Mouse (Mus musculus) Muller cell, postnatal 12 days (primary cell): ENCODE results near the gene Gpr89.

Experiments
- DNase-seq: peaks from one replicate; pipeline ENCODE4 v3.0.0-alpha.2; 2015; ENCODE audit errors: inconsistent ontology term

The Gpr89 gene

GRCm38 (mm10) chr3:96823701-96824100 is 81.4 kb downstream of the Gpr89 start:
- no peak for DNase-seq

GRCm38 (mm10) chr3:96821581-96821980 is 83.6 kb downstream of the Gpr89 start:
- no peak for DNase-seq

- DNase-seq, result no peak
Measured at GRCm38 (mm10) chr3:96820116-96820915, 84.8 kb downstream of the Gpr89 start.
